Mouse (Mus musculus): ENCODE measurements at regions not wholly inside any gene's neighbourhood (a gene's known extent, or its start where the extent isn't known, plus 50 kb on each side); places are given as distances from the start of the nearest gene placed in this dataset.
"Not testable (repeated sequence)": the region's sequence is repeated elsewhere in the genome, so short reads cannot be mapped to it uniquely, and the experiment has no call there.

DNA sequence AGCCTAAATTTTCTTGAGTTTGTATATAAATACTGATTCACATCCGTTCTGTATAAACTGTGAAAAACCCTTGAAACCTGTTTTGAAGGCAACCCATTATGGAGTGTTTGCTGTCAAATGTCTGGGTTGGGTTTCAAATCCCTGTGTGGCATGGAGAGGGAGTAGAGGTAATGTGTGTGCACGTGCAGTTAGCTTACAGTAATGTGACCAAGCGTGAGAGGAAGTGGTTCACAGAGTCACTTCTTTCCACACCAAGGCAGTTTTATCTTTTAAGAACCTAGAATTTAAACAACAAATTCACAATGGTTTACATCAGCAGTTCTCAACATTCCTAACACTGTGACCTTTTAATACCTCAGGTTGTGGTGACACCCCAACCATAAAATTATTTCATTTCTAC, 464.1 kb upstream of the Acvr2a start:
- Histone ChIP-seq H3K4me3 (ENCODE audit: low read depth, low read length) (no peak overlapping the region), H3K27ac (replicated peaks; ENCODE audit: low read depth, low read length) (no peak overlapping the region), H3K9me3 (ENCODE audit: control insufficient read depth, low read length) (0 out of 2 replicates have a peak, but pooled peaks cover 4% of the 10 kb centered on the region), H3K4me2 (ENCODE audit: low read depth, low read length) (no peak overlapping the region), H3K9ac (ENCODE audit: low read depth, low read length) (no peak overlapping the region), H3K36me3 (ENCODE audit: control insufficient read depth, insufficient read depth, low read length) (no peaks in the 10 kb centered on the region), H3K4me1 (ENCODE audit: control insufficient read depth, insufficient read depth, low read length) (no peaks in the 10 kb centered on the region), H3K27me3 (replicated peaks; ENCODE audit: control insufficient read depth, insufficient read depth, low read length) (no peaks in the 10 kb centered on the region)
- 69% methylated on average over 3 of the region's 3 CpGs for WGBS
- no peak for DNase-seq (ENCODE audit: low spot score)
- ATAC-seq (ENCODE audit: low read depth) = no peak

GRCm38 (mm10) chr2:48350206-48350605, 463.7 kb upstream of the Acvr2a start:
- no peak overlapping the region for H3K27ac ChIP-seq (replicated peaks; ENCODE audit: low read depth, low read length)
- H3K4me3 ChIP-seq (ENCODE audit: low read depth, low read length) = no peak overlapping the region
- H3K9me3 ChIP-seq (ENCODE audit: control insufficient read depth, low read length) = 0 out of 2 replicates have a peak, but pooled peaks cover 4% of the 10 kb centered on the region
- H3K9ac ChIP-seq (ENCODE audit: low read depth, low read length) = no peak overlapping the region
- no peak for DNase-seq (ENCODE audit: low spot score)
- no peaks in the 10 kb centered on the region for H3K36me3 ChIP-seq (ENCODE audit: control insufficient read depth, insufficient read depth, low read length)
- H3K4me2 ChIP-seq (ENCODE audit: low read depth, low read length) = no peak overlapping the region
- WGBS = 79% methylated on average over 1 of the region's 1 CpGs
- H3K4me1 ChIP-seq (ENCODE audit: control insufficient read depth, insufficient read depth, low read length) = no peaks in the 10 kb centered on the region
- no peak for ATAC-seq (ENCODE audit: low read depth)
- H3K27me3 ChIP-seq (replicated peaks; ENCODE audit: control insufficient read depth, insufficient read depth, low read length) = no peaks in the 10 kb centered on the region

DNA sequence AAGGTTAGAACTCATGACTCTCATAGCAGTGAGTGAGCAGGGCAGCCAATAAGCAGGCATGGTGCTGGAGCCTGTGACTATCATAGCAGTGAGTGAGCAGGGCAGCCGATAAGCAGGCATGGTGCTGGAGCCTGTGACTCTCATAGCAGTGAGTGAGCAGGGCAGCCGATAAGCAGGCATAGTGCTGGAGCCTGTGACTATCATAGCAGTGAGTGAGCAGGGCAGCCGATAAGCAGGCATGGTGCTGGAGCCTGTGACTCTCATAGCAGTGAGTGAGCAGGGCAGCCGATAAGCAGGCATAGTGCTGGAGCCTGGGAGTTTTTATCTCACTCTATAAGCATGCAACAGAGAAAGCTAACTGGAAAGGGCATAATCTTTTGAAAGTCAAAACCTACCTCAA, 442.3 kb upstream of the Acvr2a start:
- H3K4me2 ChIP-seq (ENCODE audit: low read depth, low read length); H3K27me3 ChIP-seq (replicated peaks; ENCODE audit: control insufficient read depth, insufficient read depth, low read length); H3K4me3 ChIP-seq (ENCODE audit: low read depth, low read length); H3K4me1 ChIP-seq (ENCODE audit: control insufficient read depth, insufficient read depth, low read length); DNase-seq (ENCODE audit: low spot score); H3K9me3 ChIP-seq (ENCODE audit: control insufficient read depth, low read length); H3K27ac ChIP-seq (replicated peaks; ENCODE audit: low read depth, low read length); ATAC-seq (ENCODE audit: low read depth); H3K9ac ChIP-seq (ENCODE audit: low read depth, low read length); H3K36me3 ChIP-seq (ENCODE audit: control insufficient read depth, insufficient read depth, low read length): not testable (repeated sequence)
- 76% methylated on average over 3 of the region's 4 CpGs for WGBS

GRCm38 (mm10) chr2:48373086-48373485, 440.8 kb upstream of the Acvr2a start:
- Histone ChIP-seq H3K4me1 (ENCODE audit: control insufficient read depth, insufficient read depth, low read length) (no peaks in the 10 kb centered on the region), H3K4me3 (ENCODE audit: low read depth, low read length) (no peak overlapping the region), H3K9me3 (ENCODE audit: control insufficient read depth, low read length) (no peaks in the 10 kb centered on the region), H3K27me3 (replicated peaks; ENCODE audit: control insufficient read depth, insufficient read depth, low read length) (no peaks in the 10 kb centered on the region), H3K36me3 (ENCODE audit: control insufficient read depth, insufficient read depth, low read length) (no peaks in the 10 kb centered on the region), H3K9ac (ENCODE audit: low read depth, low read length) (no peak overlapping the region), H3K27ac (replicated peaks; ENCODE audit: low read depth, low read length) (no peak overlapping the region), H3K4me2 (ENCODE audit: low read depth, low read length) (no peak overlapping the region)
- DNase-seq (ENCODE audit: low spot score) (no peak), ATAC-seq (ENCODE audit: low read depth) (no peak)

DNA sequence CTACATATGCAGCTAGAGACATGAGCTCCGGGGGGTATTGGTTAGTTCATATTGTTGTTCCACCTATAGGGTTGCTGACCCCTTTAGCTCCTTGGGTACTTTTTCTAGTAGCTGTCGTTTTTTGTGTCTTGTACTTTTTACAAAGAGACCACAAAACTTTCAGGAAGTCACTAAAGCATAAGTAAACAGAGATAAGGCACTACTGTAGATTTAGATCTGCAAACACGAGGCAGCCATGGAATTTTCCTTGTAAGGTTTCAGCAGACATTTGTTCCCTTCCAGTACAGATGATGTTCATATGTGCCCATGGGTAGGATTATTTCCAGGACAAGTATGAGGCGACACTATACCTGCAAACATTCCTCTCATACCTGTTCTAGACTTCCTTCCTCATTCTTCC, 439.6 kb upstream of the Acvr2a start:
- Histone ChIP-seq H3K4me2 (ENCODE audit: low read depth, low read length) (no peak overlapping the region), H3K4me3 (ENCODE audit: low read depth, low read length) (no peak overlapping the region), H3K27ac (replicated peaks; ENCODE audit: low read depth, low read length) (no peak overlapping the region), H3K36me3 (ENCODE audit: control insufficient read depth, insufficient read depth, low read length) (no peaks in the 10 kb centered on the region), H3K9ac (ENCODE audit: low read depth, low read length) (no peak overlapping the region), H3K9me3 (ENCODE audit: control insufficient read depth, low read length) (no peaks in the 10 kb centered on the region), H3K4me1 (ENCODE audit: control insufficient read depth, insufficient read depth, low read length) (no peaks in the 10 kb centered on the region), H3K27me3 (replicated peaks; ENCODE audit: control insufficient read depth, insufficient read depth, low read length) (no peaks in the 10 kb centered on the region)
- WGBS = 60% methylated on average over 4 of the region's 4 CpGs
- DNase-seq (ENCODE audit: low spot score) (no peak), ATAC-seq (ENCODE audit: low read depth) (no peak)

- H3K36me3 ChIP-seq (ENCODE audit: control insufficient read depth, insufficient read depth, low read length) = no peaks in the 10 kb centered on the region
- no peaks in the 10 kb centered on the region for H3K27me3 ChIP-seq (replicated peaks; ENCODE audit: control insufficient read depth, insufficient read depth, low read length)
- no peak overlapping the region for H3K4me3 ChIP-seq (ENCODE audit: low read depth, low read length)
- no peak overlapping the region for H3K4me2 ChIP-seq (ENCODE audit: low read depth, low read length)
- peaks cover 3% of the 10 kb centered on the region; the same call in 1 of the 2 replicates for H3K4me1 ChIP-seq (ENCODE audit: control insufficient read depth, insufficient read depth, low read length)
- H3K27ac ChIP-seq (replicated peaks; ENCODE audit: low read depth, low read length) = no peak overlapping the region
- no peak overlapping the region for H3K9ac ChIP-seq (ENCODE audit: low read depth, low read length)
- ATAC-seq (ENCODE audit: low read depth) (no peak), DNase-seq (ENCODE audit: low spot score) (no peak)
- H3K9me3 ChIP-seq (ENCODE audit: control insufficient read depth, low read length) = no peaks in the 10 kb centered on the region
- WGBS = 58% methylated on average over 1 of the region's 1 CpGs
Measured at GRCm38 (mm10) chr2:48378160-48378559, 435.7 kb upstream of the Acvr2a start.

GRCm38 (mm10) chr2:48378749-48379148, 435.2 kb upstream of the Acvr2a start:
- no peak overlapping the region for H3K9ac ChIP-seq (ENCODE audit: low read depth, low read length)
- H3K36me3 ChIP-seq (ENCODE audit: control insufficient read depth, insufficient read depth, low read length) = no peaks in the 10 kb centered on the region
- no peaks in the 10 kb centered on the region for H3K9me3 ChIP-seq (ENCODE audit: control insufficient read depth, low read length)
- DNase-seq (ENCODE audit: low spot score) (no peak), ATAC-seq (ENCODE audit: low read depth) (no peak)
- H3K27ac ChIP-seq (replicated peaks; ENCODE audit: low read depth, low read length) = no peak overlapping the region
- WGBS = 78% methylated on average over 2 of the region's 2 CpGs
- H3K4me1 ChIP-seq (ENCODE audit: control insufficient read depth, insufficient read depth, low read length) = peaks cover 3% of the 10 kb centered on the region; the same call in 1 of the 2 replicates
- H3K4me2 ChIP-seq (ENCODE audit: low read depth, low read length) = no peak overlapping the region
- no peak overlapping the region for H3K4me3 ChIP-seq (ENCODE audit: low read depth, low read length)
- no peaks in the 10 kb centered on the region for H3K27me3 ChIP-seq (replicated peaks; ENCODE audit: control insufficient read depth, insufficient read depth, low read length)

GRCm38 (mm10) chr2:48380140-48380539, 433.8 kb upstream of the Acvr2a start:
- peak; percentile 91 for ATAC-seq (ENCODE audit: low read depth)
- Histone ChIP-seq H3K4me1 (ENCODE audit: control insufficient read depth, insufficient read depth, low read length) (peaks cover 3% of the 10 kb centered on the region; the same call in 1 of the 2 replicates), H3K9me3 (ENCODE audit: control insufficient read depth, low read length) (no peaks in the 10 kb centered on the region), H3K4me3 (ENCODE audit: low read depth, low read length) (no peak overlapping the region), H3K9ac (ENCODE audit: low read depth, low read length) (no peak overlapping the region), H3K36me3 (ENCODE audit: control insufficient read depth, insufficient read depth, low read length) (no peaks in the 10 kb centered on the region), H3K27ac (replicated peaks; ENCODE audit: low read depth, low read length) (no peak overlapping the region), H3K4me2 (ENCODE audit: low read depth, low read length) (no peak overlapping the region), H3K27me3 (replicated peaks; ENCODE audit: control insufficient read depth, insufficient read depth, low read length) (no peaks in the 10 kb centered on the region)
- WGBS = 40% methylated on average over 5 of the region's 5 CpGs
- DNase-seq (ENCODE audit: low spot score) = peak; percentile 85

- no peak overlapping the region for H3K9ac ChIP-seq (ENCODE audit: low read depth, low read length)
- H3K27ac ChIP-seq (replicated peaks; ENCODE audit: low read depth, low read length) = no peak overlapping the region
Measured at GRCm38 (mm10) chr2:48380786-48381185, 433.1 kb upstream of the Acvr2a start.

More at GRCm38 (mm10) chr2:48380786-48381185, 433.1 kb upstream of the Acvr2a start:
- ATAC-seq (ENCODE audit: low read depth) (no peak), DNase-seq (ENCODE audit: low spot score) (no peak)
- Histone ChIP-seq H3K27me3 (replicated peaks; ENCODE audit: control insufficient read depth, insufficient read depth, low read length) (no peaks in the 10 kb centered on the region), H3K4me2 (ENCODE audit: low read depth, low read length) (no peak overlapping the region), H3K4me1 (ENCODE audit: control insufficient read depth, insufficient read depth, low read length) (peaks cover 3% of the 10 kb centered on the region; the same call in 1 of the 2 replicates), H3K4me3 (ENCODE audit: low read depth, low read length) (no peak overlapping the region), H3K9me3 (ENCODE audit: control insufficient read depth, low read length) (no peaks in the 10 kb centered on the region), H3K36me3 (ENCODE audit: control insufficient read depth, insufficient read depth, low read length) (no peaks in the 10 kb centered on the region)
- 35% methylated on average over 2 of the region's 2 CpGs for WGBS

Measured in embryonic facial prominence, embryonic 14.5 days (tissue).